Mouse (Mus musculus) liver, embryonic 16.5 days (tissue): Measurements from ENCODE around the gene Bmx. TPM values are rescaled to one million over a fixed set of nuclear protein-coding genes. Genes with fewer than 3 reads are reported as not detected.

Experiments
- ATAC-seq: fragments of 200-750 bp; cut with Nextera tagmentation; 2 replicates; pipeline ENCODE4 v1.8.0; 2017; ENCODE audit warnings: low read depth, mild to moderate bottlenecking, moderate number of reproducible peaks, moderate library complexity
- H3K27ac ChIP-seq: fragments of 300-500 bp; sonication (generic); 2 replicates; pipeline ENCODE4 v1.5.1; 2014; ENCODE audit warnings: mild to moderate bottlenecking, low read length
- H3K27me3 ChIP-seq: fragments of 300-500 bp; sonication (generic); 2 replicates; pipeline ENCODE4 v1.6.1; 2014; ENCODE audit warnings: low read depth, low read length, mixed read lengths; ENCODE audit not compliant: control insufficient read depth, insufficient read depth
- H3K36me3 ChIP-seq: fragments of 300-500 bp; sonication (generic); 2 replicates; pipeline ENCODE4 v1.6.1; 2014; ENCODE audit warnings: mild to moderate bottlenecking; ENCODE audit not compliant: control insufficient read depth, insufficient read depth
- H3K4me1 ChIP-seq: fragments of 300-500 bp; sonication (generic); 2 replicates; pipeline ENCODE4 v1.6.1; 2014; ENCODE audit warnings: low read depth, low read length, mixed read lengths; ENCODE audit not compliant: control insufficient read depth
- H3K4me2 ChIP-seq: fragments of 300-500 bp; sonication (generic); 2 replicates; pipeline ENCODE4 v1.6.1; 2014; ENCODE audit warnings: low read depth, low read length, mixed read lengths
- H3K4me3 ChIP-seq: fragments of 300-500 bp; sonication (generic); 2 replicates; pipeline ENCODE4 v1.5.1; 2014; ENCODE audit warnings: low read depth, mild to moderate bottlenecking, low read length
- H3K9ac ChIP-seq: fragments of 300-500 bp; sonication (generic); 2 replicates; pipeline ENCODE4 v1.6.1; 2014; ENCODE audit warnings: low read depth, low read length
- H3K9me3 ChIP-seq: fragments of 300-500 bp; sonication (generic); replicated peaks from 2 replicates; pipeline ENCODE4 v1.6.1; 2016; ENCODE audit warnings: low read length; ENCODE audit not compliant: control insufficient read depth
- WGBS: fragments of 180-500 bp; shearing (Covaris S2); extraction: QIAGEN DNeasy Blood & Tissue Kit; methylation state at CpG from one replicate; pipeline ENCODE4 v1.1.7; 2014; ENCODE audit not compliant: insufficient replicate concordance; 5-methylcytosine and 5-hydroxymethylcytosine counted together
- polyA plus RNA-seq: library from polyadenylated mRNA; unstranded; fragments of >200 nt; fragmentation: Nextera tagmentation; extraction: Ambion mirVana; gene quantifications from 2 replicates; pipeline ENCODE4 v1.2.1, GENCODE M21; 2015

The Bmx gene
- polyA plus RNA-seq, 1 experiment from 2014 or later, result 0.77 TPM

GRCm38 (mm10) chrX:164154594-164154993 is 103.4 kb downstream of the Bmx start:
- no peak overlapping the region for H3K4me2 ChIP-seq
- ATAC-seq, result no peak

GRCm38 (mm10) chrX:164153606-164154005 is 104.4 kb downstream of the Bmx start:
- no peak overlapping the region for H3K9ac ChIP-seq
- no peaks in the 10 kb centered on the region for H3K4me1 ChIP-seq
- ATAC-seq, result no peak
- H3K27me3 ChIP-seq, result no peaks in the 10 kb centered on the region; the same call in 1 of the 2 replicates
- no peak overlapping the region for H3K27ac ChIP-seq
- no peak overlapping the region for H3K4me3 ChIP-seq
- H3K36me3 ChIP-seq, result no peaks in the 10 kb centered on the region
- H3K4me2 ChIP-seq, result no peak overlapping the region
- H3K9me3 ChIP-seq, result no peaks in the 10 kb centered on the region

More at GRCm38 (mm10) chrX:164154594-164154993, 103.4 kb downstream of the Bmx start:
- Histone ChIP-seq H3K9me3 (no peaks in the 10 kb centered on the region), H3K4me3 (no peak overlapping the region), H3K36me3 (no peaks in the 10 kb centered on the region), H3K27me3 (no peaks in the 10 kb centered on the region; the same call in 1 of the 2 replicates), H3K9ac (no peak overlapping the region), H3K4me1 (no peaks in the 10 kb centered on the region), H3K27ac (no peak overlapping the region)
- 60% methylated on average over 5 of the region's 5 CpGs for WGBS

- Histone ChIP-seq H3K36me3 (no peaks in the 10 kb centered on the region), H3K9ac (no peak overlapping the region), H3K4me2 (no peak overlapping the region), H3K4me1 (no peaks in the 10 kb centered on the region), H3K27me3 (no peaks in the 10 kb centered on the region; the same call in 1 of the 2 replicates), H3K27ac (no peak overlapping the region), H3K4me3 (no peak overlapping the region), H3K9me3 (no peaks in the 10 kb centered on the region)
- WGBS, result 44% methylated on average over 2 of the region's 2 CpGs
- no peak for ATAC-seq
Observed at GRCm38 (mm10) chrX:164152703-164153102, 105.3 kb downstream of the Bmx start.

GRCm38 (mm10) chrX:164145463-164146250 is 112.3 kb downstream of the Bmx start:
- Histone ChIP-seq H3K27ac (peak overlapping the region; percentile 77), H3K9me3 (no peaks in the 10 kb centered on the region), H3K36me3 (no peaks in the 10 kb centered on the region), H3K9ac (no peak overlapping the region), H3K4me3 (no peak overlapping the region), H3K27me3 (no peaks in the 10 kb centered on the region; the same call in none of the 2 replicates), H3K4me1 (peaks cover 9% of the 10 kb centered on the region), H3K4me2 (no peak overlapping the region)
- WGBS, result 56% methylated on average over 6 of the region's 6 CpGs
- peak; percentile 91 for ATAC-seq

Other genes starting within 250 kb of the Bmx start
- 0.07 and 0.15 TPM in 2 replicates for gene Car5b, start 230.2 kb downstream of the Bmx start, polyA plus RNA-seq
- 13.1 and 13.8 TPM in 2 replicates for gene Siah1b, start 181.7 kb downstream of the Bmx start, polyA plus RNA-seq
- gene Cltrn, start 169.4 kb downstream of the Bmx start, polyA plus RNA-seq, result 1.3 and 1.6 TPM in 2 replicates
- 0.14 and 0.84 TPM in 2 replicates for gene Ace2, start 118.9 kb downstream of the Bmx start, polyA plus RNA-seq
- gene Pir, start 11.2 kb upstream of the Bmx start, polyA plus RNA-seq, result 20.3 and 20.4 TPM in 2 replicates
- 1.1 and 1.2 TPM in 2 replicates for gene Vegfd, start 115.2 kb upstream of the Bmx start, polyA plus RNA-seq
- 10.5 and 12.3 TPM in 2 replicates for gene Piga, start 161.6 kb upstream of the Bmx start, polyA plus RNA-seq
- gene Asb11, start 178.8 kb upstream of the Bmx start, polyA plus RNA-seq, result 0.08 and 0.11 TPM in 2 replicates
- 0.11 TPM in 1 of 2 replicates, not detected in the other for gene Asb9, start 248.1 kb upstream of the Bmx start, polyA plus RNA-seq